Mouse (Mus musculus): Measurements from ENCODE around the gene Sv2c. TPM values are rescaled to one million over a fixed set of nuclear protein-coding genes. Genes with fewer than 3 reads are reported as not detected.

Sv2c gene
- polyA plus RNA-seq, 1 experiment from 2014 or later = 3.0 TPM

DNA sequence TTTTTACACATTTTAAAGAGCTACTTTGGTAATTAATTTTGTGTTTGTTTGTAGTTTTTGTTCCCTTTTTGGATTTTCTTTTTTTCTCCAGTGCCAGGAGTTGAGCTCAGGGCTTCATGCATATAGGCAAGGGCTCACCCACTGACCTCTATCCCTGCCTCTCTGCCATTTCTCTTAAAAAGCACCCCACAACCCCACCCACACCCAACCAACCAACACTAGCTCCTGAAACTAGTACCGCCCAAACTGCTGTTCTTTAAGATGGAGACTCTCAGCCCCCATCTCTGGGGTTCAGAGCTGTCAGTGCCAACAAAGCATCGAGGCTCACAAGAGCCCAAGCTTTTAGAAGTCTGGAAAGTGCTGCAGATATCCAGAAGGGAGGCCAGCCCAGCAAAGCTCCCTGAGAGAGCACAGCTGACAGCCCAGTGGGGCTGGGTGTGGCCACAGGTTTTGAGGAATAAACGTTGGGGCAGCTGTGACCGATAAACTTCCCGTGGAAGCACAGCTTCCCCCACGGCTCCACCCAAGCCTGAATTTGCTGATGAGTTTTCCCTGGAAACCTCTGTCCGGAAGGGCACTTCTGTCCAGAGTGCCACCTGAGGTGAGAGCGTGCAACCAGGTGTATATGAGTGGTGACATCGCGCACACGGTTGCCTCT, 181.8 kb downstream of the Sv2c start:
- 87% methylated on average over 11 of the region's 11 CpGs for WGBS
- no peak for ATAC-seq (replicated peaks)
- 0 out of 2 replicates have a peak, but pooled peaks cover 4% of the 10 kb centered on the region for H3K4me1 ChIP-seq

DNA sequence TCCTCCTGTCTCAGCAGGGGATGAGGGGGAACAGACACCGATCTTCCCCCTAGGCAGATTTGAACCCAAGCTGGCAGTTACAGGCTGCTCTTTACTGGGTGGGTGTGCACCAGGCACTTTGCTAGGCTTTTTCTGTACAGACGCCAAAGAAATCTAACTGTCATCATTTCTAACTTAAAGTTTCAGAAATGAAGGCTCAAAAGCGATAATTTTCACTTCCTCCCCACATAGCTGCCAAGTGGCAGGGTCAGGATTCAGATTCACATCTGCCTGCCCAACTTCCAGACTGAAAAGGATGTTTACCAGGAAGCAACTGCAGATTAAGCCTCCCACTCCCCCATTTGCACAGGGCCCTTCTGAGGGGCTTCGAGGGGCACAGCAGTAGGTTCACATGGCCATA, 183.0 kb downstream of the Sv2c start:
- no peak for ATAC-seq (replicated peaks)
- H3K36me3 ChIP-seq = no peaks in the 10 kb centered on the region
- no peaks in the 10 kb centered on the region for H3K27me3 ChIP-seq
- no peak overlapping the region for H3K4me3 ChIP-seq
- H3K27ac ChIP-seq (replicated peaks) = no peak overlapping the region
- no peak overlapping the region for H3K4me2 ChIP-seq (replicated peaks)
- 89% methylated on average over 4 of the region's 4 CpGs for WGBS
- H3K4me1 ChIP-seq = 0 out of 2 replicates have a peak, but pooled peaks cover 4% of the 10 kb centered on the region
- H3K9ac ChIP-seq (replicated peaks) = no peak overlapping the region
- no peaks in the 10 kb centered on the region for H3K9me3 ChIP-seq

More for the DNA sequence above, 181.8 kb downstream of the Sv2c start:
- no peak overlapping the region for H3K27ac ChIP-seq (replicated peaks)
- H3K9me3 ChIP-seq = no peaks in the 10 kb centered on the region
- no peak overlapping the region for H3K4me2 ChIP-seq (replicated peaks)
- no peaks in the 10 kb centered on the region for H3K36me3 ChIP-seq
- H3K4me3 ChIP-seq = no peak overlapping the region
- no peak overlapping the region for H3K9ac ChIP-seq (replicated peaks)
- no peaks in the 10 kb centered on the region for H3K27me3 ChIP-seq

DNA sequence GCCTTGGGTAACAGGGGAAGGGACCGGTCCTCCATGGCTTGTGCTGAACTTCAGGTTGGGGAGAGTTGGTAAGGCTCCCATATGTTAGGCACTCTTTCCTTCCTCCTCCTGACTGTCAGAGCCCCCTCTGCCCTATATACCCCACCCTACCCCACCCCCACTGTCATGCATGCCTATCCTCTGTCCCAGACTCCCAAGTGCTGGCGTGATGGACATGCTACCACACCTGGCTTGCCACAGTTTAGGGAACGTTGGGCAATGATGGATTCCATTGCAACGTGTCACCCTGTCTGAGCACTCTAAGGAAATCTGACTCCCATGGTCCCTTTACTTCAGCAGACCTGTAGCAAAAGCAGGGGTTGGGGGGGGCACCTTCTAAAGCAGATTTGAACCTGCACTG, 183.6 kb downstream of the Sv2c start:
- H3K4me2 ChIP-seq (replicated peaks) = no peak overlapping the region
- H3K36me3 ChIP-seq = no peaks in the 10 kb centered on the region
- 93% methylated on average over 4 of the region's 4 CpGs for WGBS
- H3K9ac ChIP-seq (replicated peaks) = no peak overlapping the region
- 0 out of 2 replicates have a peak, but pooled peaks cover 4% of the 10 kb centered on the region for H3K4me1 ChIP-seq
- no peaks in the 10 kb centered on the region for H3K27me3 ChIP-seq
- no peak for ATAC-seq (replicated peaks)
- no peak overlapping the region for H3K27ac ChIP-seq (replicated peaks)
- no peak overlapping the region for H3K4me3 ChIP-seq
- no peaks in the 10 kb centered on the region for H3K9me3 ChIP-seq

DNA sequence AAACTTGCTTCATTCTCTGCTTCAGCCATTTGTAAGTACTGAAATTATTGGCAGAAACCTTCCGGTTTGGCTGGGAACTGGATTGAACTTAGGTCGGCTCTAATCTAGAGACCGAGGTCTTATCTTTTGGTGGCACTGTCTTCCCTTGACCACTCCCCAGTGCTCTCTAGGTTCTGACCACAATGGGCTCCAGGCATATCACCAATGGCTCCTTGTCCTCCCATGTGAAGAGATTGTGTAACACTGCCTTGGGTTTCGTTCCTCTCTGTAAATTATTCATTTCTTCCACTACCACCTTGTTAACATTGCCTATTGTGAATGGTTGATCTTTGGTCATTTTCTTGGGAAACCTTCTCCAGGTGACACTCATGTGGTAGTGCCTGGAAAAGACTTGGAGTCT, 184.0 kb downstream of the Sv2c start:
- no peak for ATAC-seq (replicated peaks)
- Histone ChIP-seq H3K4me2 (replicated peaks) (no peak overlapping the region), H3K27ac (replicated peaks) (no peak overlapping the region), H3K36me3 (no peaks in the 10 kb centered on the region), H3K9me3 (no peaks in the 10 kb centered on the region), H3K4me3 (no peak overlapping the region), H3K4me1 (no peaks in the 10 kb centered on the region), H3K27me3 (no peaks in the 10 kb centered on the region), H3K9ac (replicated peaks) (no peak overlapping the region)
- 92% methylated on average over 4 of the region's 4 CpGs for WGBS

DNA sequence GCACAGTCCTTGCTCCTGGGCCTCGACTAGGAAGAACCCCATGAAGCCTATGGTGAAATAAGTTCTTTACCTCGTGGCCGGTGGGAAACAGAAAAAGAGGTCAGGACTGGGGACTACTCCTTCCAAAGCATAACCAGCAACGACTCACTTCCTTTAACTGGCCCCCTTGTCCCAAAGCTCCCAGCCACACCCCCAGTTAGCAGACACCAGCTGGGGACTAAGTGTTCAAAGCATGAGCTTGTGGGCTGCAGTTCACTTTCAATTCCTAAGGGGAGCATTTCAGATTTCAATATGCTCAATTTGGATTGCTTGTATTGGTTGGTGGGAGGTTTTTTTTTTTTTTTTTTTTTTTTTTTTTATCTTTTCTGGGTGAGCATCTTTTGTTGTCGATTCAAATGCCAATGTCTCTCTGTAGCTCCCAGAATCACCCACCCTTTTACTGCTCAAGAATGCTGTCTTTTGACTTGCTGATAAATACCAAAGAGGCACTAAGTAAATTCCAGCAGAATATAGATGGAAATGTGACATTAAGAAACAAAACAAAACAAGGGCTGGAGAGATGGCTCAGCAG, 186.4 kb downstream of the Sv2c start:
- Histone ChIP-seq H3K9ac (replicated peaks) (no peak overlapping the region), H3K9me3 (no peaks in the 10 kb centered on the region), H3K4me1 (no peaks in the 10 kb centered on the region), H3K27ac (replicated peaks) (no peak overlapping the region), H3K27me3 (no peaks in the 10 kb centered on the region), H3K4me2 (replicated peaks) (no peak overlapping the region), H3K4me3 (no peak overlapping the region), H3K36me3 (no peaks in the 10 kb centered on the region)
- 65% methylated on average over 5 of the region's 5 CpGs for WGBS
- no peak for ATAC-seq (replicated peaks)

DNA sequence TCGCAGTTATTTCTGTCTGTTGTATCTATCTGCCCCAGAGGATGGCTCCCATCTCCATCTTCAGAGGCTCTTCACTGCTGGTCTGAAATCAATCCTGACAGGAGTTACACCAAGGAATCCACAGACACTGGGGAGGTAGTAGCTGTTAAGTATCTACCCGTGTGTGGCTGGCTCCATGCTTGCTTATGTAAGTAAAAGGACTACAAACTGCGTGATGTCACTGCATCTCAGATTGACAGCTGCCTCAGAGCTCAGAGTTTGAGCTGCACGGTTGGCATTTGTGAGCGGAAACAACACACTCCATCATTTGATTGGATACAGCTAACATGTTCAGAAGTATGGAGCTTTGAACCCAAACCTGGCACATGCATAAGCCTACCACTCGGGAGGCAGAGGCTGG, 187.8 kb downstream of the Sv2c start:
- H3K4me2 ChIP-seq (replicated peaks) = no peak overlapping the region
- no peaks in the 10 kb centered on the region for H3K36me3 ChIP-seq
- H3K4me1 ChIP-seq = no peaks in the 10 kb centered on the region
- 84% methylated on average over 6 of the region's 6 CpGs for WGBS
- ATAC-seq (replicated peaks) = no peak
- H3K27me3 ChIP-seq = no peaks in the 10 kb centered on the region
- H3K9me3 ChIP-seq = no peaks in the 10 kb centered on the region
- H3K9ac ChIP-seq (replicated peaks) = no peak overlapping the region
- H3K27ac ChIP-seq (replicated peaks) = no peak overlapping the region
- H3K4me3 ChIP-seq = no peak overlapping the region

DNA sequence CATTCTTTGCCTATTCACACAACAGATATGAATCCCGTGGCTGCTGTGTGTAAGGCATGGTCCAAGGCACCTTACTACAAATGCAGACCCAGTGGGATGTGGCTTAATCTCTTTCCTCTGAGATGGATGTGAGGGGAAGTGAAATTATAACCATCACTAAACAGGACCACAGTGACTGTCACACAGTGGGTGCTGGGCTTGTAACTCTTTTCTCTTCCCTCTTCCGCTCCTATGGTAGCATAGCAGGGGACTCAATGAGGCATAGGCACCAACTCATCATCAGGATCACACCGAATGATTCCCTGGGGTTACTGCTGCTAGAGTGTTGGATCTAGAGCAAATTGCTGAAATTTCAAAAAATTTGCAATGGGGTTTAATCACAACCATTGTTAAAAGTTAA, 188.5 kb downstream of the Sv2c start:
- Histone ChIP-seq H3K4me1 (no peaks in the 10 kb centered on the region), H3K27ac (replicated peaks) (no peak overlapping the region), H3K36me3 (no peaks in the 10 kb centered on the region), H3K27me3 (no peaks in the 10 kb centered on the region), H3K9ac (replicated peaks) (no peak overlapping the region), H3K4me2 (replicated peaks) (no peak overlapping the region), H3K9me3 (no peaks in the 10 kb centered on the region), H3K4me3 (no peak overlapping the region)
- 81% methylated on average over 3 of the region's 3 CpGs for WGBS
- no peak for ATAC-seq (replicated peaks)

DNA sequence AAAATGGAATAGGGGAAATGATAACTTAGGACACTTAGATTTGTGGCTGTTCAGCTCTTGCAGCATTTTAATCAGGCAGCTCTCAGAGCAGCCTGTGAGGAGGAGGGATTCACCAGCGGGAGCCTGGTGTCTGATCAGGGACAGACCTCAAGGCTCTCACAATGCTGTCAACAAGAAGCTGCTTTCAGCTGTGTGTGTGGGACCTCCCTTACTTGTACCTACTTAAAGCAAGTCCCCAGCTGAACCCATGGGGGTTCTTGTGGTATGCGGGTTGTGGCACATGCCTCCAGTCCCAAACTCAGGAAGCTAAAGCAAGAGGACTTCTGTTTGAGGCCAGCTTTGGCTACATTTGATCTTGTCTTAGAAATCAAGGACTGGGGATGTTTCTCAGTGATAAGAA, 189.8 kb downstream of the Sv2c start:
- no peak overlapping the region for H3K27ac ChIP-seq (replicated peaks)
- 58% methylated on average over 2 of the region's 2 CpGs for WGBS

DNA sequence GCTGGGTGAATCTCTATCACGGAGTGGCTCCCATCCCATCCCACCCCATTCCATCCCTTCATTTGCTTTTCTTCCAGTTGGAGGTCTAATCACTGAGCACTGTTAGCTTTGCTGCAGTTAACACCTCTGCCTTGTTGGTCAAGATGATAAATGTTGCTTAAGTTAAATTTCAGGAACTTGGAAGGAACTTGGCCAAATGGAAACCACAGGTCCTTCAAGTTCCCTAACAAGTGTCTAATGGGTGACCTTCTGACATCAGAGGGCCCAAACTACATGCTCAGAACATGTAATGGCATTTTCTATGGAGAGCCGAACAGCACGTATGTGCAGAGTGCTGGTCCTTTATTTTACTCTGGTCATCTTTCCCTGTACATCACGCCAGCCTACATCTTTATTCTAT, 190.5 kb downstream of the Sv2c start:
- no peak overlapping the region for H3K4me3 ChIP-seq
- WGBS = 90% methylated on average over 4 of the region's 4 CpGs
- no peak overlapping the region for H3K4me2 ChIP-seq (replicated peaks)
- no peak overlapping the region for H3K9ac ChIP-seq (replicated peaks)
- H3K9me3 ChIP-seq = no peaks in the 10 kb centered on the region
- no peaks in the 10 kb centered on the region for H3K27me3 ChIP-seq
- H3K4me1 ChIP-seq = no peaks in the 10 kb centered on the region
- ATAC-seq (replicated peaks) = no peak
- H3K36me3 ChIP-seq = no peaks in the 10 kb centered on the region
- H3K27ac ChIP-seq (replicated peaks) = no peak overlapping the region

More for the DNA sequence above, 189.8 kb downstream of the Sv2c start:
- Histone ChIP-seq H3K27me3 (no peaks in the 10 kb centered on the region), H3K36me3 (no peaks in the 10 kb centered on the region), H3K9ac (replicated peaks) (no peak overlapping the region), H3K4me3 (no peak overlapping the region), H3K4me2 (replicated peaks) (no peak overlapping the region), H3K4me1 (no peaks in the 10 kb centered on the region), H3K9me3 (no peaks in the 10 kb centered on the region)
- no peak for ATAC-seq (replicated peaks)

DNA sequence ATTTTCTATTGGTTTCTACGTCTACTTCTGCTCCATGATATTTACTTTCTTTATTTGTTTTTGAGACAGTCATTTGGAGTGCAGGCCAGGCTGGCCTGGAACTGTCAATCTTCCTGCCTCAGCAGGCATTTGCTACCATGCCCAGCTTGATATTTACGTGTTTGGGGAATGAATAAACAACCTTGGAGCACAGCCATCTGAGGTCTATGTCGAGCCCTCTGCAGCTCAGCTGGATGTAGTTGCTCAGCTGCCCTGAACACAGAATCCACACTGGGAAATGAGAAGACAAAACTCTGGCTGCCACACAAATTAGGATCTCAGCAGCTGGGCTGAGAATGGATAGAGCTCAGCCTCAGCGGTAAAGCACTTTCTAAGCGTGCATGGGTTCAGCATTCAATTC, 191.6 kb downstream of the Sv2c start:
- Histone ChIP-seq H3K36me3 (no peaks in the 10 kb centered on the region), H3K4me2 (replicated peaks) (no peak overlapping the region), H3K27me3 (no peaks in the 10 kb centered on the region), H3K9ac (replicated peaks) (no peak overlapping the region), H3K27ac (replicated peaks) (no peak overlapping the region), H3K9me3 (no peaks in the 10 kb centered on the region), H3K4me1 (no peaks in the 10 kb centered on the region), H3K4me3 (no peak overlapping the region)
- WGBS = 54% methylated on average over 5 of the region's 5 CpGs
- ATAC-seq (replicated peaks) = no peak

DNA sequence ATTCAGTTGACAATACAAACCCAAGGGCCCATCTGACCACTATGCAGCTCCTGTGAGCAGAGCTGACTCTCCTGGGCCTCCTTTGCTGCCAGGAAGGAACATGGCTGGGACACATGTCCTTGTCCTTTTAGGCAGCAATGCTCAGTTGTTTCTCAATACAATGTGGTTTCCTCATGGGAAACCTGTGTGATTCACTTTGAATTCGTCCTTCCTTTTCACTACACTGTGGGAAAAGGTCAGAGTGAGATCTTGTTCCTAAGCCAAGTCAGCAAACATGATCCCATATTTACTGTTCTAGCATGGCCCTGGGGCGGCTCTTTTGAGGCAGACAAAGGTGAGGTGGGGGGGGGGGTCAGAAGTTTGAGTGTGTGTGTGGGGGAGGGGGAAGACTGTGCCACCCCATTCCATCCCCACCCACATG, 208.2 kb downstream of the Sv2c start:
- Histone ChIP-seq H3K27ac (replicated peaks) (no peak overlapping the region), H3K27me3 (no peaks in the 10 kb centered on the region), H3K9me3 (no peaks in the 10 kb centered on the region), H3K4me2 (replicated peaks) (no peak overlapping the region), H3K9ac (replicated peaks) (no peak overlapping the region), H3K36me3 (no peaks in the 10 kb centered on the region), H3K4me1 (no peaks in the 10 kb centered on the region), H3K4me3 (no peak overlapping the region)
- ATAC-seq (replicated peaks) = no peak
- whole genome bisulfite sequencing = 81% methylated on average over 2 of the region's 2 CpGs

DNA sequence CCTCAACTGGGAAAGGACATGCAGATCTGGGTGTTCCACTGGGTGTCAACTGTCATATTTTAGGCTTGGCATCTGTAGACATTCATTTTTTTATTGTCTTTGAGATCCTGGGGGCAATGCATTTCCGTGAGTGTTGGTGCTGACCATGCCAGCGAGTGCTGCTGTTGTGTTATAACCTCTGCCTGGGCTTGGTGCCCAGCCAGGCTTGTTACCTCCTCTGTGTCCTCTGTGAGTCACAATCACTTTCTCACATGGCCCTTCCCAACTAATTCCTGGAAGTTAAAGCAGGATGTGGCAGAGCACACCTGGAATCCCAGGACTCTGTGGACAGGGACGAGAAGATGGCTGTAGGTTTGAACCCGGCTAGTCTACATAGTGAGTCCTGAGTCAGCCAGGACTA, 209.8 kb downstream of the Sv2c start:
- Histone ChIP-seq H3K4me1 (no peaks in the 10 kb centered on the region), H3K9ac (replicated peaks) (no peak overlapping the region), H3K36me3 (no peaks in the 10 kb centered on the region), H3K27me3 (no peaks in the 10 kb centered on the region), H3K4me3 (no peak overlapping the region), H3K27ac (replicated peaks) (no peak overlapping the region), H3K9me3 (no peaks in the 10 kb centered on the region), H3K4me2 (replicated peaks) (no peak overlapping the region)
- 88% methylated on average over 4 of the region's 4 CpGs for WGBS
- no peak for ATAC-seq (replicated peaks)

Measured in forebrain, embryonic 15.5 days (tissue).